Mouse (Mus musculus) adrenal gland, postnatal 10 days (tissue): ENCODE measurements around the gene Mfsd7a. TPM values are rescaled to one million over a fixed set of nuclear protein-coding genes. Genes with fewer than 3 reads are reported as not detected.
"Not testable (repeated sequence)": the region's sequence is repeated elsewhere in the genome, so short reads cannot be mapped to it uniquely, and the experiment has no call there.

Experiments
- DNase-seq: peaks from one replicate; pipeline ENCODE4 v3.0.0; 2021; ENCODE audit warnings: mixed read lengths
- long read RNA-seq, 2 experiments: library from polyadenylated mRNA; stranded (forward); transcript quantifications; one replicate each; pipeline ENCODE4 v2.0.0; 2021
- total RNA-seq, 2 experiments: library from RNA; stranded (reverse); gene quantifications; 2 replicates each; pipeline ENCODE4 v1.2.3; 2021

Mfsd7a gene
- total RNA-seq = 1 to 10 TPM; 1.1 to 1.9 TPM
- long read RNA-seq, experiment 1 = 0 reads
- long read RNA-seq, experiment 2, partial matches to known transcripts = 0 of 1 reads
- long read RNA-seq, experiment 2, other reads (novel, unspliced or antisense) = 1 of 1 reads

DNA sequence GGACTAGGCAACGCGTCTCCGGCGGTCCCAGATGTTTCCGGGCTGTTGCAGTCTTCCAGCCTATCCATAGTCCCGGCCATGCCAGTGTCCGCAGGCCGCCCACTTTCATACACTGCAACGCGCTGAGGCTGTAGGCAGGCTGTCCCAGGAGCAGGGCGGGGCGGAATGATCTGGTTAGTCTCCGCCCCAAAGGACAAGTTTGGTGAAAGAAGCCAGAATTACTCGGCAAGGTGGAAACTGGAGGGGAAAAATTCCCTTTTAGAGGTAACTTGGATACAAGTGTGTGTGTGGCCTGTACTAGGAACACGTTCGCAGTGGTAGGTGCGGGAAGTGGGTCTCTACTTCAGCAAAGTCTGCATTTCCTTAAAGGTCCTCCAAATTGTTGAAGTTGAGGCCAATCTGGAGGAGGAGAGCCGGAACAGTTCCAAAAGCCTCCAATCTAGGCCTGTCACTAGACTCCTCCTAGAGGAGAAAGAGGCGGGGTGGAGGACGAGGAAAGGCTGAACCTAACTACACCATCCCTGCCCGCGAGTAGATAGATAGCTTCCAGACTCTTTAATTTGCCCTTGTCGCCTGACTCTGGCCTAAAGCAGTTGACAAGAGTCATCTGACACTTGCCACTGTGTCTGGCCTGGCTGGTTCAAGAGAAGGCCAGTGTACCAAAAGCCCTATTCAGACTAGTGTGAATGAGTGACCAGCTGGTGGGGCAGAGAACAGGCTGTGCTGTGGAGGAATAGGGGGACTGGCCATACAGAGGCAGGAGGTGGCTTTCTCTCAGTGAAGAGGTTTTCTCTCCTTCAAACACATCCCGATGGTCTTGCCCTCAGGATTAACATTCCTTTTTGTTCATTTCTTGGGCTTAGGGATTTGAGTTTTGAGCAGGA is at the start of gene Mfsd7a:
Gene Mfsd7a (minus strand): TSS at position 107 of the 884 bp plus-strand sequence.
- DNase-seq = peak; percentile 86

DNA sequence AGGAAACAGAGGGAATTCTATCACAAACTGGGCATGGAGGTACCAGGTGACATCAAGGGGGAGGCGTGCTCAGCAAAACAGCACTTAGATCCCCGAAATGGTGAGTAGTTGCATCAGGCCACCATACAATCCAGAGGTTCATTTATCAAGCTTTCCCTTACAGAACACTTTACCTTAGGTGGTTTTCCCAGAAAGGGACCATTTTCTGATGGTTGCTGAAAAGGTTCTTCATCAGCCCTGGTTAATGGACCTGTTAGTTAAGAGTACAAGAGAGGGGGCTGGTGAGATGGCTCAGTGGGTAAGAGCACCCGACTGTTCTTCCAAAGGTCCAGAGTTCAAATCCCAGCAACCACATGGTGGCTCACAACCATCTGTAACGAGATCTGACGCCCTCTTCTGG is 37.5 kb upstream of the Mfsd7a start:
- DNase-seq = not testable (repeated sequence)

DNA sequence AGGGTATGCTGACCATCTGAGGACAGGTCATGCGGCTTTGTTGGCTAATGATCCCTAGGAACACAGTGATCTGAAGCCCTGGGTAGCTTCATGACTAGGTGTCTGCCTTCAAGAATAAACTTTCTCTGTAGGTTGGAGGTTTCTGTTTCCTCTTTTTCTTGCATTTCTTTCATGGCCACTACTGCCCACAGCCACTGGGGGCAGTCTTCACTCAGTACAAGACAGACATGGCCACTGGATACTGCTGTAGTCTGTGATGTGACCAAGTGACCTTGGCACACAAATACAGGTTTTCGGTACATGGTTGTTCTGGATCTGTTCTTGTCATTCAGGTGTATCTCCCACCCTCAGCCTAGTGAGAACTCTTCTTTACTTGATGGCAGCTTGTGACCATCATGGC is 36.5 kb upstream of the Mfsd7a start:
- peak; percentile 46 for DNase-seq

DNA sequence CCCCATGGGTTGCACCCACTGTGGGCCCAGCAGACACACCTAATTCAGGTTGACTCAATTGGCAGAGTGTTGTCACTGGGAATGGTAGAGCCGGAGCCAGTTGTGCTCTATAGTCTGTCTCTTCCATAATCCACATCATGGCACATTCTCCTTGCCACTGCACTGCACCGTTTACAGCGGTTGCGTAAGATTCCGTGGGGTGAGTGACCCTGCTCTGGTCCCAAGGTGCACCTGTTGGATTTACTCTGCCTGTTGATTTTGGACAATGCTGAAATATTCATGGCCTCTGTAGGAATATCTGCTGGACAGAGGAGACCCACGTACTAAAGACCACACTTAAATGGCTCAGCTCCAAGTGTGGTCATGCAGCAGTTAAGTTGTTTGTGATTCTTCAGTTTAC is 34.3 kb upstream of the Mfsd7a start:
- no peak for DNase-seq

DNA sequence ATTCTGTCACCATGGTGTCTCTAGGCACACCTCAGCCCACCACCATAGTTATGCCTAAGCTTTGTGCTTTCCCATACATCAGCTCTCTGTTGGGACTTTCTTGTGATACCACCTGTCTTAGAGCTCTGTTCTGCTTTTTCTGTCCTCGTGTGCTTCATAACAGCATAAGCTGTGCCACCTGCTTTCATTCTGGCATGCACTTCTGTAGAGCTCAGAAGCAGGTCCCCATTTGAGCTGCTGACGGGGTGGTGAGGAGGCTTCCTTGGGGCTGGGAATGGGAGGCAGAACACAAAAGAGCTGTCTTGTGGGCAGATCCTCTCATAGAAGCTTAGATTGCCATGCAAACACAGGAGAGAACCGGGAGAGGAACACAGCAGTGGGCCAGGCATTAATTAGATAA is 27.3 kb upstream of the Mfsd7a start:
- no peak for DNase-seq

DNA sequence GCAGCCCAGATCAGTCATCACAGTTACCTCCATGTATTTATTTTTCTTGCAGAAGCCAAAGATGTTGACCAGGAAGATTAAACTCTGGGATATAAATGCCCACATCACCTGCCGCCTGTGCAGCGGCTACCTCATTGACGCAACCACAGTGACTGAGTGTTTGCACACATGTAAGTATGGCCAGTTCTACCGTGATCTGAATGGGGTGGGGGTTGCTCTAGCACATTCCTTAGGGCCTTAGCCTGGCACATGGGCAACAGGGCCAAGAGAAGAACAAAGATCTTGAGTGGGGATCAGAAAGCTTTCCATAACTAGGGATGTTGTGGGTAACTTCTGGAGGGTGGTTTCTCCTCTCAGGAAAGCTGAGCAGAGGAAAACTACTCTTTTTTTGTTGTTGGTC is 25.0 kb upstream of the Mfsd7a start:
- DNase-seq = no peak

DNA sequence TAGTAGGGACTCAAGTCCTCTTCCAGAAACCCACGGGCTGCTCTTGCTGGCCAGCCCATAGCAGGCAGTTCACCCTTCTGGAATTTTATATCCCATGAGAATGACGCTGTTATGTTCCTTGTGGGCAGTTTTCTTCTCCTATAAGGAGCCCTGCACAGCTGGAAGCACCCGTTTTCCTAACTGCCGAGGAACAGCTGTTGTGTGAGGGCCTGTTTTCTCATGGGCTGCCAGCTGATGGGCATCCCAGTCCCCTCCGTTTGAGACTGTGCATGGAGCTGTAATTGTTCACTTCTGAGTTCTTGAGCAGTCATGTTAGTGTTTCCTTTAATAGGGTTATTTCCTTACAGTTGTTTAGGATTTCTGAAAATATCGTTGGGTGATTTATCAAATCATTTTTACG is 20.9 kb upstream of the Mfsd7a start:
- no peak for DNase-seq

DNA sequence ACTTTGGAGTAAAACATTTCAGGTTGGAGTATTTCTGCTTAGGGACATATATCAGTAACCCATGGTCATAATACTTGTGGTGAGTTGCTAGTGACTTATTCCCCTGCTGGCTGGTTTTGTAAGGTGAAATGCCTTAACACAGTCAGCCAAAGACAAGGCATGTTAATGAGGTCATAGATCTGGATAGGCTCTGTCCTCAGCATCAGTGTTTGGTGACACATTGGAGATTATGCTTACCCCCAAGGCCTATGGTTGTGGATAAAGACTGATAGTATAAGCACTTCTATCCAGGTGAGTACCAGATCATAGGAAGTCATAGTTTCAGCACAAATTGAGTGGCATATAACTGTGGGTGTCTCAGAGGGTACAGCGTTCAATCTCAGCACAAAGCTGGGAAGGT is 18.0 kb upstream of the Mfsd7a start:
- DNase-seq = no peak

DNA sequence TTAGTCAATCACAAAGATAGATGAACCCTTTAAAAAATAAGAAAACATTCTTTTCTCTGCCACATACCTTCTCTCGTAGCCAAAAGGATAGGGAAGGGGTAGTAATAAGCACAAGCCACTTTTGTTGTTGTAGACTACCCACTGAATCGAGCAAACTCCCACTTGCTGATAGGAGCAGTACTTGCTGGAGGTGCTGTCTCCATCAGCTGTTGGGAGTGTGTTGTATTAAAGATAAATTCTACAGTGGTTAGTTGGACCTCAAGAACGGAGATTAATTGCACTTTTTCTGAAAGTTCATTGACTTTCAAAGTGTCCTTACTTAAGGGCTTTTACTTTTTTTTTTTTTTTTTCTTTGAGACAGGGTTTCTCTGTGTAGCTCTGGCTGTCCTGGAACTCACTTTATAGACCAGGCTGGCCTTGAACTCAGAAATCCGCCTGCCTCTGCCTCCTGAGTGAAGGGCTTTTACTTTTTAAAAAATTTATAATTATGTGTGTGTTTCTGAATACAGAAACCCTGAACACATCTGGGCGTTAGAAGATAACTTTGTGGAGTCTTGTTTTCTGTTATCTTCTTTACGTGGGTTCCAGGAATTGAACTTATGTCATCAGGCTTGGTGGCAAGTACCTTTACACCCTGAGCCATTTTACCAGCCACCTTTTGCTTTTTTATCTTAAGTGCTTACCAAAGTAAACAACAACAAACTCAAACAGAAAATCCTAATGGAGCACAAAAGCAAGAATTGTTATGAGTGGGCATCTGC is 16.6 kb upstream of the Mfsd7a start:
- DNase-seq = no peak

DNA sequence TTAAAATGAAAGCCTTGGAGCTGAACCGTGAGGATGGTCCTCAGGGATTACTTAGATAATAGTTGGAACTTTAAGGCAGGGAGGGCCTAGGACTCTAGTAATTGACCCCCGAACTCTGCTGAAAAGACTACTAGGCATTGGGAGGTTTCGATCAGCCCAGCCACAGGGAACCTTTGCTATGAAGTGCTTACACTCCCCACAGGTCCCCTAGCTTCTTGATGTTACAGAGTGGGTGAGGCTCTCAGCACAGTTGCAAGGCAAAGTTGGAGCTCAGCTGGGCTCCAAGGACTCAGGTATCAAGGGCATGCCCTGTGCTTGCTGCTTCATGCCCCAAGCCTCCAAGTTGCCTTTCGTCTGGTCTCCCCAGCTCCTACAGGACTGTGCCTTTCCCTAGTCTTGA is 13.8 kb upstream of the Mfsd7a start:
- DNase-seq = no peak

DNA sequence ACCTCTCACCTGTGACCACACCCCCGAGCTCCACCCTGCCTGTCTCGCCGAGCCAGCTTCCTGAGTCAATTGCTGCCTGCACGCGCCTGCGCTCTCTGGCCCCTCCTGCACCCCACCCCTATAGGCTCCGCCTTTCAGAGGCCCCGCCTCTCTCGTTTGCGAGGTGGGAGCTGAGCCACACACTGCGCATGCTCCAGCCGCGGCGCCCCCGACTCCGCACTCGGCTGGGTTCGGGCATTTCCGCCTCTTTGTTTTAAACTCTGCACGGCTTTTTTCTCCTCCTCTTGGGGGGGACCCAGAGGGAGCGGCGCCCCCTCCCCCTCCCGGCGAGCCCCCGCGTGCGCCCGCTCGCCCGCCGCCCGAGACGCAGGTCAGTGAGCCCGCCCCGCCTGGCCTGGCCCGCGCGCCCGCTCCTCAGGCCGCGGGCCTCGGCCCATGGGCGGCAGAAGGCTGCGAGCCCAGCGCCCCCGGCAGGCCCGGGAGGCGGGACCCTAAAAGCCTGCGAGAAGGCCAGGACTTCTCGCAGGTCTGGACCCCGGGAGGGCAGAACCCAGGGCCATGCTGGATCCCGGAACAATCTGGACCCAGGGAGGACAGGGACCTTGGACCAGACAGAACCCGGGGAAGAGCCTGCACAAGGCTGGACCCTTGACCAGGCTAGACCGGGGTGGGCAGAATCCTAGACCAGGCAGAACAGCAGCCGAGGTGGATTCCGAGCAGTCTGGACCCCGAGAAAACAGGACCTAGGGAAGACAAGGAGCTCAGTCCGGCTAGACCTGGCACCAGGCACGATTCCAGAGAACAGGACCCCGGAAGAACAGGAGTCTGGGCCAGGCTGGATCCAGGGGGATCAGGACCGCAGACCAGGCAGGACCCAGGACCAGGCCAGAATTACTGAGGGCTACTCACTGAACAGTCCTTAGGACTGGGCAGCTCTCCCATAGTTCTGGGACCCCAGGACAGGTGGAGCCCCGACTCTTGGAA is 12.7 kb upstream of the Mfsd7a start, which contains the start of gene Pcgf3:
Gene Pcgf3 (plus strand): TSS at position 151 of the 984 bp plus-strand sequence.
- DNase-seq = peak; percentile 98

DNA sequence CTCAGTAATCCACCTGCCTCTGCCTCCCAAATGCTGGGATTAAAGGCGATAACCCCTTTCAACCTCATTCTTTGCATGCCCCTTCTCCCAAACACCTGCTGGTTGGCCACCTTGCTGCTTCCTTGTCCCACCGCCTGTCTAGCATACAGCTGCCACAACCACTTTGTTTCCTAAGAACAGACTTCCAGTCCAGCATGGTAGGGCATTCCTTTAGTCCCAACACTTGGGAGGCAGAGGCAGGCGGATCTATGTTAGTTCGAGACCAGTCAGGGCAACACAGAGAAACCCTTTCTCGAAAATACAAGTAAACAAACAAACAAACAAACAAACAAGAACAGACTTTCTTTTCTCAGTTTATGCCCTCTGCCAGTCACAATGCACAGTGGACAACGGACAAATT is 11.8 kb upstream of the Mfsd7a start:
- DNase-seq = peak; percentile 13

DNA sequence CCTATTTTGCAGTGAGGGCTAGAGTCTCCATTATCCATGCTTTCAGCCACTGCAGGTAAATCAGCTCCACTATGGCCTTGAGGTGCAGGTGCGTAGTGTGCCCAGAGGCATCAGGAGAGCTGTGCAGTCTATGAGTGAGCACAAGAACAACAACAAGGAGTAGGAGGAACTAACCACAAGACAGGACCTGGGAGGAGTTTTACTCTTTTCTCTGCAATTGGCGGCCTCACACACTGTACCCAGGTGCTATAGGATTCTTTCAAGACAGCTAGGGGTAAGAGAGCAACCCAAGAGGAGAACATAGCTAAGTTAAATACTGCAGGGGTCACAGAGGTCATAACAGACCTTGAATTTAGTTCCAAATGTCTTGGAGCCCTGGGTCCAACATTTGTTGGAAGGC is 10.0 kb upstream of the Mfsd7a start:
- no peak for DNase-seq

DNA sequence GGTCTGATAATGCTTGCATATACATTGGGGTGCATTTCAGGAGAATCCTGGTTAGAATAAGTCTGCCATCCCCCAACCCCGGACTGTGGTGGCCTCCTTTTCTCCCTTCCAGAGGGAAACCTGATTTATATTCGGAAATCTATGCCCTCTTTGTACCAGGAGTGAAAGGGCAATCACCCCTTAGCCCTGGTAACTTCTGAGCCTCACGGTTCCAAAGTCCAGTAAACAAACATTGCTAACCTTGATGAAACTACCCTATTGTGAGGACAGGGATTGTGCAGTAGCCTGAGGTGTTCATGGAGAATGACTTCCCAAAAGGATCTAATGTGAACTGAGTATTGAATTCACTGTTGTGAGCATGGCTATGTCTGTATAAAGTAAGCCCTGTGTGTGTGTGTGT is 5.4 kb upstream of the Mfsd7a start:
- no peak for DNase-seq

DNA sequence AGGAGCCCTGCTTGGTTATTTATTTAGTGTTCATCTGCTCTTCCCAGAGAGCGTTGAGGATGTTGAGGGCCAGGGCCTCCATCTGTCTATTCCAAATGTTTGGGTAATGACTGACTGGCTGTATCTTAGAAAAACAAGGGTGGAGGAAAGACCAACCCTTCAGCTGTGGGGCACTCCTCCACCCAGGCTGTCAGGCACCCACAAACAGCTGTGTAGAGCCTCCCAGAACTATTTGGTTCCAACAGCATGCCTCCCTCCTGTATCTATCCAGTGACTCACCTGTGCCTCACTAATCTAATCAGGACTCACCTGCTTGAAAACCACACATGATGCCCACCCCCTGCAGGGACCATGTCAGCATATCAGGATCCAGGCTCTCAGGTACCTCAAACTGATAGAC is 3.7 kb upstream of the Mfsd7a start:
- no peak for DNase-seq

DNA sequence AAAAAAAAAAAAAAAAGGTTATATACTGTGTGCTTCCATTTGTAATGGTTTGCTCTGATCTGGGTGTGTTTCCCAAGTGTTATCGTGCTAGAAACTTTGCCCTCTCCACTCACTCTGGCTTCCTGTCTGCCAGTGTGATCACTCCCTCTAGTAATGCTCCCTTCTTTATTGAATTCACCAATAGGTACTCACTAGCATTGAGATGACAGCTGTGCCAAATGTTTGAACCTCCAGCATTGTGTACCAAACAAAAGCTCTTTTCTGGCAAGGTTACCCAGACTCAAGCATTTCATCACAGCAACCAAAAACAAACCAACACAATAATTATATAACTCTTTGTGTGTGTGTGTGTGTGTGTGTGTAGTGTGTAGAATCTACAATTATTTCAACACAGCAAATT is 2.9 kb upstream of the Mfsd7a start:
- no peak for DNase-seq

DNA sequence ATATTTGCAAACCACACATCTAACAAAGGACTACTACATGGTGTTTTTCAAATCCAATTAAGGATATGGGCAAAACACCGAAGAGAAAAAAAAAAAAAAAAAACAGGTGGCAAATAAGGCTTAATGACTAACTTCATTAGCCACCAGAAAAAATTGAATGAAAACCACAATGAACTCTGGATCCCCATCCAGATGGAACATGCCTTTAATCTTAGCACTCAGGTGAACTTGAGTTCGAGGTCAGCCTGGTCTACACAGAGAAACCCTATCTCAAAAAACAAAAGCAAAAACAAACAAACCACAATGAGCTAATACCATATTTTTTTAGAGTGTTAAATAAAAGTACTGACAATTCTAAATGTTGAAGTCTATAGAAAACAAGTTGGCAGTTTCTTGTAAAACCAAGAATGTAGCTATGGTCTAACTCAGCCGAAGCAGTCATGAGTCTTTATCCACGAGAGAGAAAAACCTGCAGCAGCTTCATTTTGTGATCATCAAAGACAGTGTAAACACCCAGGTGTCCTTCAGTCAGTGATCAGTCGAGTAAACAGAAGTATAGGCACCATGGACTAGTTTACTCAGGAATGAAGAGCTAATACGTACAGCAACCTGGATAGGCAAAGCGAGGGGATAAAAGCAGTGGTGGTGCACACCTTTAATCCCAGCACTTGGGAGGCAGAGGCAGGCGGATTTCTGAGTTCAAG is 2.3 kb upstream of the Mfsd7a start:
- DNase-seq = no peak

DNA sequence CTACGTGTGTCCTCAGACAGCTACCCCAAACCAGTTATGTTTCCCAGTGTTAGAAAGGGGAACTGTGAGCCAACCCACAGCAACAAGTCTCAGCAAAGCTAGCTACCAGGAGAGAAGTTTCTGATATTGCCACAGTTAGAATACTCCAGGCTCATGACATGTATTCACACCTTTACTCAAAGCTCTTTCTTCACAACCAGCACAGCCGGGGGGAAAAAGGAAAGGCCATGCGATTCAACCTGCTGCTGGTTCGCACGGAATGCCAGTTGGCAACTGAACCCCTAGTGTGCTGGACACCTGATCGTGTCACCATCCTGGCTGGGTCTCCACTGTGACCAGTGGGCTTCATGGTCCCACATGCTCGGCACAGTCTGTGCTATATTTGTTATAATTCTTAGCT is 834 bp downstream of the Mfsd7a start:
- no peak for DNase-seq

DNA sequence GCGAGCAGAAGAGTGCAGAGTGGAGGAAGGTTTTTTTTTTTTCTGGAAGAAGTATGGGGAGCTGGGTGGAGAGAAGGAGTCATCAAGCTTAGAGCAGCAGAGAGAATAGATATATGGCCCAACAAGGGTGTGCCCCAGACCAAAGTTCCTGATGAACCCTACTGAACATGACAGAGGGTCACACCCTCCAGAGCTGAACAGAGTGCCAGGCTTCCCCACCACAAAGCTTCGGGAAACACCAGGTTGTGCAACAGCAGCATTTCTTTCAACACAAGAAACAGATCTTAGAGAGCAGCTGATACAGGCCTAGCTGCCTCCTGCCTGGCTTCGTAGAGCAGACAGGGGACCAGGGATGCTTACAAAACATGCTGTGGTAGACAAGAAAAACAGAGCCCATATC is 1.7 kb downstream of the Mfsd7a start:
- DNase-seq = no peak

DNA sequence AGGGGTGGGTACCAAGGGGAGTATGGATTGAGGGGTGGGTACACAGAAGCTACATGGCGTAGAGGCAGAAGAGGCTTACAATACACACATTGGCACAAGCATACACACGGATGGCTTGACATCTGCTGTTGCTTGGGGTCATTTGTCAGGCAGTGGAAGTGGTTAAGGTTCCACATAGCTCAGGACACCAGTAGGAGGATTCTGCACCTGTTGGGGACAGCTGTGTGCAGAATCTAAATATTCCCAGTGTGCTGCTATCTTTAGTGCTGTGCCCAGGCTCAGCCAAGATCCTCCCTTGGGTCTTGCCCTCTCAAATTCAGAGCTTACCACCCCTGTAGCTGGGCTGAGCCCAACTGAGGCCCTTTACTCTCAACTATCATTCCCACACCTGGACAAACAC is 12.6 kb downstream of the Mfsd7a start:
- no peak for DNase-seq

DNA sequence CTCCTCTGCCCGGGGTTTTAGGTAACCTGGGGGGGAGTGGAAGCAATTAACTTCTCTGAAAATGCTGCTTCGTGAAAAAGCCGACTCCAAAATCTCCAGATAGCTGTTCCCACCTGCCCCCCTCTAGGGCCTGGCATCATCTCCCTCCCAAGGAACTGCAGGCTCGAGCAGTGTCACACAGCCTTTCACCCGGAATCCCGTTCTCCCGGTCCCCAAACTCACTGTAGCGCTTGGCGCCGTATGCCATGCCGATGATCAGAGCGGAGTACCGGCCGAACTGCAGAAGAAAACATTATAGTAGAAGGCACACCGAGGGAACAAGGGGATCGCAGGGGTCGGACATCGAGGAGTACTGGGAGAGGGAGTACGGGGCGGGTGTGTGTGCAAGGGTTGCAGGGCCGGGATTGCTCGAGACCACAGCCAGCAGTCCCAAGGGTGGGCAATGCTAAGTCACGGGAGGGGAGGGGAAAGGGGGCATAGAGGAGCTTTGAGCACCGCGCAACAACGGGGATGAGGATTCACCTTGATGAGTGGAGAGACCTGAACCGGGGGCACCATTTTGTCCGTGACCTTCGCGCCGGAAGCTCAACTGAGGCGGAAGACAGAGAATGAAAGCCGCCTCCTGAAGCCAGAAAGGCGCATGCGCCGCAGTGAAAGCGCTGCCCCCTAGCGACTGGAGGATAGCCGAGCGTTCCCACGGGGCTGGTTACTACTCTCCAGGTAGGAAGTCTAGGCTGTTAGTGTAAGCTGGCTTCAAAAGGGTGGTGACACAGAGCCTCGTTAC is 14.7 kb downstream of the Mfsd7a start, which contains the start of gene Atp5k:
Gene Atp5k (minus strand): TSS at position 645 of the 784 bp plus-strand sequence.
- DNase-seq = peak; percentile 96
